Mouse (Mus musculus): ENCODE measurements around the gene Abcc4.
A peak's percentile ranks its signal among the peaks of the same experiment; 100 is the strongest.

DNA sequence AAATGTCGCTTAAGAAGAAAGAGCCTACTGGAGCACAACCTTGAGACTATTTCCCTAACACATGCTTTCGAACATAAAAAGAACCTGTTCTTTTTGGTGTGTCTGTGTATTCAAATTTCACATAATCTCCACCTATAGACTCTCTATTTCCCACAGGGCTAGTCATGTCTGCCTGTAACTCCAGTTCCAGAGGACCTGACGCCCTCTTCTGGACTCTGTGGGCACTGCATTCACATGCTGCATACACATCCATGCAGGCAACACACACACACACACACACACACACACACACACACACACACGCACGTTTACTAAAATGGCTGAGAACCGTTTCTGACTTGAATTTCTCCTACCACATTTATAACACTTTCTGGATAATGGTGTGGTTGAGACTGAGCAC lies 220.4 kb downstream of the Abcc4 start:
- TF ChIP-seq POLR2A (IDR thresholded peaks at IDR 0.05; ENCODE audit: control insufficient read depth, low read depth, low read length), result no peak
- peak; percentile 19; the same call in 1 of the 2 replicates for TF ChIP-seq CTCF (IDR thresholded peaks at IDR 0.05; ENCODE audit: control insufficient read depth, insufficient read depth, insufficient replicate concordance, low read depth, low read length)

Data from testis, adult 2 months (tissue).